Mouse (Mus musculus): Measurements from ENCODE around the gene Pip5kl1.

Pip5kl1 gene

GRCm38 (mm10) chr2:32547964-32548739 is 26.4 kb upstream of the Pip5kl1 start:
- DNase-seq (ENCODE audit: low spot score), result no peak

- DNase-seq (ENCODE audit: low spot score), result no peak
Observed at GRCm38 (mm10) chr2:32549171-32549570, 25.4 kb upstream of the Pip5kl1 start.

- DNase-seq (ENCODE audit: low spot score), result no peak
Observed at GRCm38 (mm10) chr2:32549764-32550163, 24.8 kb upstream of the Pip5kl1 start.

GRCm38 (mm10) chr2:32551236-32551635 is 23.4 kb upstream of the Pip5kl1 start:
- DNase-seq (ENCODE audit: low spot score), result no peak

GRCm38 (mm10) chr2:32553592-32554148 is 20.9 kb upstream of the Pip5kl1 start:
- no peak for DNase-seq (ENCODE audit: low spot score)

- no peak for DNase-seq (ENCODE audit: low spot score)
Observed at GRCm38 (mm10) chr2:32555484-32555883, 19.1 kb upstream of the Pip5kl1 start.

- DNase-seq (ENCODE audit: low spot score), result no peak
Observed at GRCm38 (mm10) chr2:32556019-32556418, 18.6 kb upstream of the Pip5kl1 start.

- no peak for DNase-seq (ENCODE audit: low spot score)
Observed at GRCm38 (mm10) chr2:32559570-32559969, 15.0 kb upstream of the Pip5kl1 start.

GRCm38 (mm10) chr2:32566536-32567063 is 8.0 kb upstream of the Pip5kl1 start:
- DNase-seq (ENCODE audit: low spot score), result no peak

- DNase-seq (ENCODE audit: low spot score), result no peak
Observed at GRCm38 (mm10) chr2:32568149-32568548, 6.4 kb upstream of the Pip5kl1 start.

GRCm38 (mm10) chr2:32568941-32569340 is 5.7 kb upstream of the Pip5kl1 start:
- DNase-seq (ENCODE audit: low spot score), result no peak

GRCm38 (mm10) chr2:32570698-32571494 is 3.7 kb upstream of the Pip5kl1 start, which contains the start of gene Dpm2:
Dpm2 (plus strand) TSS chr2:32570858.
- peak; percentile 85 for DNase-seq (ENCODE audit: low spot score)

GRCm38 (mm10) chr2:32572196-32572595 is 2.4 kb upstream of the Pip5kl1 start:
- DNase-seq (ENCODE audit: low spot score), result no peak

- DNase-seq (ENCODE audit: low spot score), result no peak
Observed at GRCm38 (mm10) chr2:32574901-32575585, 446 bp downstream of the Pip5kl1 start.

- no peak for DNase-seq (ENCODE audit: low spot score)
Observed at GRCm38 (mm10) chr2:32575586-32576160, 1.1 kb downstream of the Pip5kl1 start, which contains the start of gene 9430097D07Rik. 9430097D07Rik (minus strand) TSS chr2:32575684.

- no peak for DNase-seq (ENCODE audit: low spot score)
Observed at GRCm38 (mm10) chr2:32576532-32576931, 1.9 kb downstream of the Pip5kl1 start.

- DNase-seq (ENCODE audit: low spot score), result no peak
Observed at GRCm38 (mm10) chr2:32578146-32579046, 3.8 kb downstream of the Pip5kl1 start.

- no peak for DNase-seq (ENCODE audit: low spot score)
Observed at GRCm38 (mm10) chr2:32581450-32582095, 7.0 kb downstream of the Pip5kl1 start.

- peak; percentile 63 for DNase-seq (ENCODE audit: low spot score)
Observed at GRCm38 (mm10) chr2:32582830-32583799, 8.5 kb downstream of the Pip5kl1 start.

Measured in ovary, adult 18-20 months (tissue).